Mouse (Mus musculus) bone marrow macrophage, adult 2 months (primary cell): ENCODE measurements around the gene Hinfp.

ENCODE experiments used
- CTCF ChIP-seq: IDR thresholded peaks from 2 replicates; pipeline ENCODE4 v1.5.1; 2012; ENCODE audit warnings: low read depth, mild to moderate bottlenecking, low read length, moderate library complexity
- POLR2A ChIP-seq: IDR thresholded peaks from 2 replicates; pipeline ENCODE4 v1.6.1; 2012; ENCODE audit warnings: mild to moderate bottlenecking, low read depth, low read length, borderline replicate concordance

DNA sequence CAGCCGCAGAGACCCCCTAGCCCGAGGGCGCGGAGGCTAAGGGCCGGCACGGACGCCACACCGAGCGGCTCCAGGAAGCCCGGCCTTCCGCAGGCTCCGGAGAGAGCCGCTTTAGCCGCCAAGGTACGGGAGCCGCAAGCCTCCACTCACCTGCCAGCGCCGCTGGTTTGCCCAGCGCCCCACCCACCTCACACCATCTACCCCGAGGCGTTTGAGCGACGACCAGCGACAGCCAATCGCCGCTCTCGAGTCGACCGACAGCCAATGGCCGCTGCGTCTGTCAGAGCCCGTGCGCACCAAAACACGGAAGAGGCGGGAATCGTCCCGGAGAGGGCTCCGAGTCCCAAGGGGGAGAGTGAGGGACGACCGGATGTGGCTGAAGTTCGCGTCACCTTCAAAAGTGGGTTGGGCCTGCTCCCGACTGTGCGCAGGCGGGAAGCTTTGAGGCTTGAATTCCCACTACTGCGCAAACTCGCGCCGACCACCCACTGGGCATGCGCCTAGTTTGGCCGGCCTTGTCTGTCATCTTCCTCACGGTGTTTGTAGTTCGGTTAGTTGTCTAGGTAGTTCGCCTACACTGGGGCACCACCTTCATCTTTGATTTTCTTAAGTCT is at the start of gene Hinfp:
- no peak for TF ChIP-seq CTCF
- TF ChIP-seq POLR2A, result no peak
